Mouse (Mus musculus): ENCODE measurements around the gene Mymx. TPM values are rescaled to one million over a fixed set of nuclear protein-coding genes. Genes with fewer than 3 reads are reported as not detected.

Mymx gene
- total RNA-seq, 4 experiments from 2014 or later: not detected

DNA sequence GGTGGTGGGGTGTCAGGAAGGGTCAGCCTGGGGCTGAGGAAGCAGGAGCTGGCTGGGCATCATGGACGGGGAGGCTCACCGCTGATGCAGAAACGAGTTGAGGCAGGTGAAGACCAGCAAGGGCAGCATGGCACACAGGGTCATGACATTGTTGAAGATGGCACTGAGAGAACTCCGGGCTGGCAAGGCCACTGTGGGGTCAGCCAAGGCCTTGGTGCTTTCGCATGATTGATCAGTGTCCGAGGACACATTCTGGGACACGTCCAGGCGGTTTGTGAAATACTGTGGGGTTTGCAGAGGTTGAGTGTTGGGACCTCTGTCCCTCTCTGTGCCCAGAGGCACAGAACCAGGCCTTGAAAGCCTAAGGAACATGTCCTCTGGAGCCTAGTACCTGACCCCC lies 12.1 kb downstream of the Mymx start:
- no peak for DNase-seq (ENCODE audit: low spot score in 2 of 2)

GRCm38 (mm10) chr17:45589236-45589635 lies 12.7 kb downstream of the Mymx start:
- DNase-seq (ENCODE audit: low spot score in 2 of 2): no peak

DNA sequence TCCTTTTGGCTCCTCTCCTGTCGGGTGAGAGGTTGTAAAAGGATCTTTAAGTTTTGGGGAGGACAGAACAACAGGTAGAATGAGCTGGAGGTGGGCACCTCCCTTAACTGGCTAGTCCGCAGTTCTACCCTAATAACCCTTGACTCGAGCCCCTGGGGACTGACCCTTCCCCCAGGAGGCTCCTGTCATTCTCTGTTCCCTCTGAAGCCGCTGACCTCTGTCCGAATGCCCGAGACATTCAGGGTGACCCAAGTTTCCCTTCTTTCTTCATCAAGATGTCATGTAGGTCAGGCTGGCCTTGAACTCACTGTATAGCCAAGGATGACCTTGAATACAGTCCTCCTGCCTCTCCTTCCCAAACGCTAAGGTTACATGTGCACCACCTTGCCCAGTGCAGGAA lies 13.5 kb downstream of the Mymx start:
- DNase-seq (ENCODE audit: low spot score in 2 of 2): no peak

GRCm38 (mm10) chr17:45586449-45586837 lies 15.5 kb downstream of the Mymx start:
- DNase-seq (ENCODE audit: low spot score in 2 of 2): no peak

GRCm38 (mm10) chr17:45585725-45586448 lies 16.0 kb downstream of the Mymx start:
- DNase-seq (ENCODE audit: low spot score in 2 of 2): no peak

DNA sequence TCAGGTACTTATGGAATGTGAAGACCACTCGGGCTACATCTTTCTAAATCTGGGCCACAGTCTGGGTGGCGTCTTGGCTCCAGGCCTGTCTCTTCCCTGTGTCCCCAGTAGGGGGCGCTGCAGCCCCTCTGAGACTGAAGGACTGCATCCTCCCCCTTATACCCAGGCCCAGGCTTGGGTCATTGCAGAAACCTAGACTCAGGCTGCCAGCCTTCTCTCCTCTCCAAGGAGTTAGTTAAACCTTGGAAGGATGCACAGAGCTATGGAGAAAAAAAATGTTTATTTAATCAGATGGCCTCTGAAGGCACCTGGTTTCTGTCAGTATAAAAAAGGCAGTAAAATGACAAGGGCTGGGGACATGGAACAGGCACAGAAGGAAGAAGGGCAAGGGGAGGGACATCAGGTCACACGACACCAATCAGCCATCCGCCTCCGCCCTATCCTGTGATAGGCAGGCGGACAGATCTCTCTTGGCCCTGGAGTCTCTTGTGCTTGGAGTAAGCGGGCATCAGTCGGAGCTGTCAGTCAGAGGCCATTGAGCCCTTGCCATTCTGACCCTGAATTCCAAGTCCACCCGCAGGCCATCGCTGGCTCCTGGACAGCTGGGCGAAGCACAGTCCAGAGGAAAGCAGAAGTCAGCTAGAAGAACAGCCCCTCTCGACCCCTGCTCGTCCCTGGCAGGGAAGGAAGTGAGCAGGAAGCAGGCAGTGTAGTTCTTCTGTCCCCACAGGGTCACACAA lies 16.8 kb downstream of the Mymx start:
- DNase-seq (ENCODE audit: low spot score in 2 of 2): peak in 1 of 2 experiments; percentile 66

DNA sequence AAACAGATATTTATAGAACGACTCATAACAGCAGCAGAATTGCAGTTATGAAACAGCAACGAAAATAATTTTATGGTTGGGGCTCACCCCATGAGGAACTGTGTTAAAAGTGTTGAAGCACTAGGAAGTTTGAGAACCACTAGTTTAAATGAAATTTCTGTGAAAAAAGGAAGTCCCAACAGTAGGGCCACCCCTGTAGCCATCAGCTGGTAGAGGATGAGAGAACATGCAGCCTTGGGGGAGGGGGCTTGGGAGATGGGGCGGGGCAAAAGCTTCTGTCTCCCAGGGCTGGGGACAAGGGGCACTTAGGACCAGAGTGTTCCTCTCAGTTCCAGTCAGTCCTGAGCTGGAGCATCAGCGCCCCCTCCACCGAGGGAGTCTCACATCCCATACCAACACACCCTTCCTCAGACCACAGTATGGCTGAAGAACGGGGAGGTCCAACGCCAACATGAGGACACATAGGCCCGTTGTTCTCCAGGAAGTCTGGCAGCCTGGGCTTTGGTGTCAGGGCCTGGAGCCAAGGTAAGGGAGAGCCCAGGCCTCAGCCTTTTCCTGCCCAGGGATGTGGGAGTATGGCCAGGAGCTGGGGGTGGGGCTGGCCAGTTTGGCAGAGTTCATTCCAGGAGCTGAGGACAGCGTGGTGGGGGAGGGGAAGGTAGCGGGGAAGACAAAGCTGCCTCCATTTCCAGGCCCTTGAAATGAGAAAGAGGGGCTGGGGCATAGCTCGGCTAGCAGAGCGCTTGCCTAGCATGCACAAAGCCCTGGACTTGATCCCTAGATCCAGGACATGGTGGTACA lies 17.6 kb downstream of the Mymx start:
- peak in 1 of 2 experiments; percentile 77 for DNase-seq (ENCODE audit: low spot score in 2 of 2)

- no peak for DNase-seq (ENCODE audit: low spot score in 2 of 2)
Observed at GRCm38 (mm10) chr17:45582715-45583355, 19.1 kb downstream of the Mymx start.

- DNase-seq (ENCODE audit: low spot score in 2 of 2): no peak
Observed at GRCm38 (mm10) chr17:45582188-45582587, 19.7 kb downstream of the Mymx start.

DNA sequence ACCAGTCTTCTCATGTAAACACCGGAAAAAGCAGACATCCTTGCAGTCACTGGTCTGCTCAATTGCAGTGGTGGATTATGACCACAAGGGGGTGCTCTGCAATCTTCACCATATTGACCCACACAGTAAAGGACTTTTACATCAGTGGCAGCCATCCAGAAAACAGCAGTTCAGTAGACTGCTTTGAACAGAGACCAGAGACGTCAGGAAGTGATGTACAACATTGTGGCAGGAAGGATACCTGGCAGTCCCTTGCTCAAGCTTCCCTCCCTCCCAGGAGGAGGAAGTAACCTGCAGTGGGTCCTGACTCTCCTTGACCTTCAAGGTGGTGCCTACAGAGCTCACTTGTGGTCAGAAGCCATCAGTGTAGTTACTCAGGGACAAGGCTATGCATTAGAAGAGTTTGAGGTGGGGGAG lies 20.3 kb downstream of the Mymx start:
- no peak for DNase-seq (ENCODE audit: low spot score in 2 of 2)

GRCm38 (mm10) chr17:45580958-45581477 lies 20.9 kb downstream of the Mymx start:
- DNase-seq (ENCODE audit: low spot score in 2 of 2): no peak

DNA sequence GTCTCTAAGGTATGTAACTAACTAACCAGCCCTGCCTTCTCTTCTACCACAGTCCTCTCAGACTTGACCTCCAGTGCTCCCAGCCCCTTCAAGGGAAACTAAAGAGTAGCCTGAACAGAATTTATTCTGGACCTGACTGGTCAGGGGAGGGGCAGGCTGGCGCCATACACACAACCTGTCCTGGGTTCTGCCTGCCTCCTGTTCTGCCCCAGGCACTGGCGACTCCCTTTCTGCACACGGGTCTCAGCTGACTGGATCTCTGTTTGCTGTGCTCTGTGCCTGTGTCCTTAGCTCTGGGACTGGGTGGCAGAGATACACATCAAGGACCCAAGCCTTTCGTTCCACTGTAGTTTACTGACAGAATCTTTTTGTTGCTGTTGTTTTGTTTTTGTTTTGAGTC lies 22.3 kb downstream of the Mymx start:
- DNase-seq (ENCODE audit: low spot score in 2 of 2): no peak

GRCm38 (mm10) chr17:45578843-45579242 lies 23.1 kb downstream of the Mymx start:
- DNase-seq (ENCODE audit: low spot score in 2 of 2): no peak

GRCm38 (mm10) chr17:45578242-45578641 lies 23.7 kb downstream of the Mymx start:
- no peak for DNase-seq (ENCODE audit: low spot score in 2 of 2)

- DNase-seq (ENCODE audit: low spot score in 2 of 2): no peak
Observed at GRCm38 (mm10) chr17:45575123-45575897, 26.6 kb downstream of the Mymx start.

DNA sequence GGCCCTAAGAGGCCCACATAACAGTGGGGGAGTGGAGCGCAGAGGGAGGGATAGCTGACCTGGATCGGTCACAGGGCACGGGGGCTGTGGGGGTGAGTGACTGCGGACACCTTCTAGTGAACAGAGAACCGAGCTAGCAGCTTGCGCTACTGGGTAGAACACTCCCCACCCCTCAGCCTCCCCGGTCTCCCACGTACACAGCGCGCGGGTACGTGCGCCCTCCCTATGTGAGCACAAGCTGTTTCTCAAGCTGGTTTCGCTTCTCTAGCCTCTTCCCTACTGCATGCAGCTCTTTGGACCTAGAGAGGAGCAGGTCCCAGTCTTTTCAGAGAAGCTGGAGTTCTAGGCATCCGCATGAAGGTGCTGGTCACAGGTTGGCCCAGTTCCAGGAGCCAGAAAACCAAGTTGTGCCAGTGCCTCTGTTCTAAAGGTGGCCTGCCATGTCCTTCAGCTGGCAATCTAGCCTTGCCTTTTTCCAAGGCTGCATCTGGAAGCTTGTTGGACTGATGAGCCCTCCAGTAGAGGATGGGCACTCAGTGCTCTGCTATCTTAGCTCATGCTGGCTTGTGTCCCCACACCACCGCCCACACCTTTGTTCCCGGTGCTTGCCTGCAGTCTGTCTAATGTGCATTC lies 27.7 kb downstream of the Mymx start:
- peak; percentile 79 to 90 for DNase-seq (ENCODE audit: low spot score in 2 of 2)

DNA sequence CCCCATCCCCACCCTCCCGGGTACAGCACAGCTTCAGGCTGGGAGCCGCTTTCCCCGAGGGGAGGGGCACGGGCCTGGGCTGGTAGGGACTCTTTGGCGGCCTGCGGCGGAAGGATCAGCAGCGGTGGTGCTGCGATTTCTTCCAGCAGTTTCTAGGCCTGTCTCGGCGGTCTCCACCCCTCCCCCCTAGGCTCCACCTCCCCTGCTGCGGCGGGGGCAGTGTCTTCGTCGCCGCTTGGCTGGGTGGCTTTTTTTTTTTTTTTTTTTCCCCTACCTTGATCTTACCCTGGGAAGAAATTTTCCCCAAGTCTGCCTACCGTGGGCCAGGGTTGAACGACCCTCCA lies 28.1 kb downstream of the Mymx start:
- peak; percentile 96 to 99 for DNase-seq (ENCODE audit: low spot score in 2 of 2)

GRCm38 (mm10) chr17:45573087-45573779 lies 28.7 kb downstream of the Mymx start, which contains the start of gene Hsp90ab1:
Hsp90ab1 (minus strand) TSS chr17:45573271.
- peak; percentile 98 to 99 for DNase-seq (ENCODE audit: low spot score in 2 of 2)

All from left cerebral cortex, adult 8-10 months (tissue).